Mouse (Mus musculus): Measurements from ENCODE around the gene Hist1h2bp.
"Not testable (repeated sequence)": the region's sequence is repeated elsewhere in the genome, so short reads cannot be mapped to it uniquely, and the experiment has no call there.

The Hist1h2bp gene

DNA sequence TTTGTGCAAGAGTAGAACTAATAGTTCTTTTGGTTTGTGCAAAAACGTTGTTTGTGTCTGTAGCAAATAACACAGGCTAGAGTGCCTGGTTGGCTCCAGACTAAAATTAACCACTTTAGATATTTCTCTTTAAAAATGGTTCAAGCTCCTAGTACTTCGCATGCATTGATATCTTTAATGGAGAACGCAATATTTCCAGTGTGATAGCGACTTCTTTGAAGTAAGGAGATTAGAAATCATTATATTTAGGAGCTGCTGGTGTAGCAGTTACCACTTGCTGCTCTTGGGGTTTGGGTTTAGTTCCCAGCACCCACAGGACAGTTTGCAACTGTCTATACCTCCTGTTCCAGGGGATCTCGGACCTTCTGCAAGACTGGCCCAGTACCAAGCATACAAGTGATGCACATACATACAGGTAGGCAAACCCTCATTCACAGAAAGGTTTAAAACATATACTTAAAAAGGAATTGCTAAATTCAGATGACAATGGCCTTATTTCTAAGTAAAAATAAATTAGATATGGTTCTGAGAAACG lies 6.2 kb upstream of the Hist1h2bp start:
- TF ChIP-seq GATA4 (IDR thresholded peaks at IDR 0.05; ENCODE audit: insufficient replicate concordance, low read length) = no peak

DNA sequence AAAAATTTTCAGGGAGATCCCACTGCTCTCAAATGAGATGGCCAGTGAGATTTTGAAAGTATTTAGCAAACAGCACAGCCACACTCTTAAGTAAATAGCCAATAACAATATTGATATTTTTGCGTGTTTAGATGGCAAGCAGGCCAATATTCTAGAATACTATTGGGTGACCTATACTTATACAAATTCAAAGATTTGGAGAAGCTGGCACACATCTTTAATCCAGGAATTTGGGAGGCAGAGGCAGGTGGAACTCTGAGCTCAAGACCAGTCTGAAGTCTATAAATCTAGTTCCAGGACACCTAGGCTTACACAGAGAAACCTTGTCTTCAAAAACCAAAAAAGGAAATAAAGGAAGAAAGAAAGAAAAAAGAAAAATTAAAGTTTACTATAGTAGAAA lies 5.6 kb upstream of the Hist1h2bp start:
- TF ChIP-seq GATA4 (IDR thresholded peaks at IDR 0.05; ENCODE audit: insufficient replicate concordance, low read length) = no peak

DNA sequence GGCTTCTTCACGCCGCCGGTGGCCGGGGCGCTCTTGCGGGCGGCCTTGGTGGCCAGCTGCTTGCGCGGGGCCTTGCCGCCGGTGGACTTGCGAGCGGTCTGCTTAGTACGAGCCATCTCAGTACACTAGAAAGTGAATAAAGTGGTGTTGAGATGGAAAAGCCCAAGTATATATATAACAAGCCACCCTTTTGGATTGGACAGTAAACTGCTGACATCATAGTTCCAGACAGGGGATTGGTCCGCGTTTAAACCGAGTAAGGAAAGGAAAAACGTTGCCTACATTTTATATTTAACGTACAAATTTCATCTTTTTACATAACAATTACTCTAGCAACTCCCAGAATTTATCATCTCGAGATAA lies 4.0 kb upstream of the Hist1h2bp start, which contains the start of gene Hist1h3i:
TSS of gene Hist1h3i (minus strand) at position 116 of the 363 bp plus-strand sequence.
- no peak for TF ChIP-seq GATA4 (IDR thresholded peaks at IDR 0.05; ENCODE audit: insufficient replicate concordance, low read length)

DNA sequence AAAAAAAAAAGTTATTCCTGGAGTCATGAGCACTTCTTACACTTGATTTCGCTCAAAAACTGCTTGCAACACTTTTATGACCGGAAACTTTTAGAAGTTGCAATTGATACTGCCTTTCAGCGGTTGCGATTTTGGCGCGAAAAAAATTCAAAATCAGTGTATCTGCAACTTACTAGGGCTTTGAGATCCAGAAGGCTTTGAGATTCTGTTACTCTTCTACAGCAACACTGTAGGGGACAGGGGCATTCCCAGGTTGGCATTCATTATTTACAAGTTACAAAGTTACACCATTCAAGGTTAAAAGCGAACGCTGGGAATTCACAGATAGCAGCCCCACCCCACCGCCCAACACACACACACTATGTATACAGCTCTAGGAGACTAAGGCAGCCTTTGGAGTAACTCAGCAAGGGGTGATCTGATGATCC lies 3.5 kb upstream of the Hist1h2bp start:
- no peak for TF ChIP-seq GATA4 (IDR thresholded peaks at IDR 0.05; ENCODE audit: insufficient replicate concordance, low read length)

DNA sequence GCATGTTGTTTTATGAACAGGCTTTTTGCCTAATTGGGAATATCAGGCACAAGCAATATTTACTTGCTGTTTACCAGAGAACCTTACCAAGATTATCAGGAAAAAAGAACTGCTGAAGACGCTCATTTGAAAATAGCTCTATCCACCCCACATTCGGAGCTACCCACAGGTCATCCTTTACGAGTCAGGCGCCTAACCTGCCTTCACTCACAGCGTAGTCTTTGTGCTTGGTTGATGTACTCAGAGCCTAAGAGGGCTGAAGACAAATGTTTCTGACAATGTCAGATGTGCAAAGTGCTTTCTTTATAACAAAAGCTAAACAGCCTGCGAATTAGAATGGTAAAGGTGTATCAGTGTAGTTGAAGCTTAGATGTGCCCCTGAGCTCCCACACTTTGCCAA lies 3.0 kb upstream of the Hist1h2bp start:
- no peak for TF ChIP-seq GATA4 (IDR thresholded peaks at IDR 0.05; ENCODE audit: insufficient replicate concordance, low read length)

DNA sequence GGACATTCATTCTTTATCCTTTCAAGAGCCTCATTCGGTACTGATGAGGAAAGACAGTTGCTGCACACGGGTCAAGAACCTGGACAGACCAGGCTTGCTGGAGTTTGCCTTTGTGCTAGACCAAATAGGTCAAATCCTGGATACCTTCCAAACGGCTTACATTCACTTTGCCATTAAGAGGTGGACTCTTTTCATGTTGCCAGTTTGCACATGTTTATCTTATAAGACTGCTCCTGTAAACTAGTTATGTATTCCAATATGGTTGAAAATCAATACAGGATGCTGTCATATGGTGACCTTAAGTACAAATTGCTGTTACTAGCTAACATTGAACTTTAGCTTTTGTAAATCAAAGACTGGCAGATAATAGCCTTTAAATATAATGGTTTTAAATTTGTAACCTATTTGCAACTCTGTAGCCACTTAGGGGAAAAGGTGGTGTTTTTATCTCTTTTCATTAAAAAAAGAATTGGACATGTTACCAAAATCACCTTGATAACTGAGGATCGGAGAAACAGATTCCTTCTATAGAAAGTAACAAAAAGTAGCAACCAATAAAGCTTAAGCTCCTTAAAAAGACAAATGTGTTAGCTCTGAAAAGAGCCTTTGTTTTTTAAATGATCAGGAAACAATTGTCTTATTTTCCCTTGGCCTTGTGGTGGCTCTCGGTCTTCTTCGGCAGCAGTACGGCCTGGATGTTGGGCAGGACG lies 917 bp upstream of the Hist1h2bp start:
- TF ChIP-seq GATA4 (IDR thresholded peaks at IDR 0.05; ENCODE audit: insufficient replicate concordance, low read length) = no peak

DNA sequence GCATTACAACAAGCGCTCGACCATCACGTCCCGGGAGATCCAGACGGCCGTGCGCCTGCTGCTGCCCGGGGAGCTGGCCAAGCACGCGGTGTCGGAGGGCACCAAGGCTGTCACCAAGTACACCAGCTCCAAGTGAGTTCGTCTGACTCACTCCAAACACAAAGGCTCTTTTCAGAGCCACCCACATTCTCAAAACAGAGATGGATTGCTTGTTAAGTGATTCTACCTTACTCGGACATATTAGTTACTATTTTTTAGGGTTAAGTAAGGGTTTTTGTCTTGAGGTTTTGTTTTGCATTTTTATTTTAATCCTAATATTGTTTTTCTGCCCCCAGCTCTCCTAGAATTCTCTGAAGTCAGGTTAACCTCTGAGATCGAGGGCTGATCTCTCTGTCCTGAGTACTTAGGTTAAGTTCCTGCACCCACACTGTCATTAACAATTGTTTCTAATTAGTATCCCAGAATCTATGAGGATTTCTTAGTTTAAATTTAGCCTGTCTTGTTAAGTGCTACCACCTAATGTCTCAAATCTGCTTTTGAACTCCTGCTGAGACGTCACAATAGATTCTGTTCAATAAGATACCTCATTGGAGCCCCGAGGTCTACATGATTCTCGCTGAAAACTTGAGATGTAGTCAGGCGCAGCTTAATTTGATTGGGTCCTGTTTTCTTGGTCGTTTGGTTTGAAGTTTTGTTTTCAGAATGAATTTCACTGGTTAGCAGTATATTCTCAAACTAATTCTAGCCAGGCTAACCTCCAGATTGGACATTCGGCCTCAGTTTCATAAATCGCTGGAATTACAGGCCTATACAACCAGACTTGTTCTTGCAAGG lies 716 bp downstream of the Hist1h2bp start:
- TF ChIP-seq GATA4 (IDR thresholded peaks at IDR 0.05; ENCODE audit: insufficient replicate concordance, low read length) = no peak

DNA sequence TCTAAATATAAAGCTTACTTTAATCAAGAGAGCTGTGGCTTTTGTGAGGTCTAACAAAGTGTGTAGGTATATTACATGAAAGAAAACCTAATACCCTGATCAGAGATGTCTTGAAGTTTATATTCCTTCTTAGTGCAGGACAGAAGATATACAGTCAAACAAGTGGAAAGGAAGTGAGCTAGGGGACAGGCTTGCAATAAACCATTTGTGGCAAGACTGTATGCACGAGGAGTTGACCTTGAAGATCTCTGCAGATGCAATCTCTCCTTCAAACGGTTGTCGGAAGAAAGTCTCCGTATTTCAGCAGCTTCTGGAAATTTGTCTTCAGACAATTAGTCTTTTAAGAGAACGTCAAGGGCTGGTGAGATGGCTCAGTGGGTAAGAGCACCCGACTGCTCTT lies 2.7 kb downstream of the Hist1h2bp start:
- TF ChIP-seq GATA4 (IDR thresholded peaks at IDR 0.05; ENCODE audit: insufficient replicate concordance, low read length) = no peak

DNA sequence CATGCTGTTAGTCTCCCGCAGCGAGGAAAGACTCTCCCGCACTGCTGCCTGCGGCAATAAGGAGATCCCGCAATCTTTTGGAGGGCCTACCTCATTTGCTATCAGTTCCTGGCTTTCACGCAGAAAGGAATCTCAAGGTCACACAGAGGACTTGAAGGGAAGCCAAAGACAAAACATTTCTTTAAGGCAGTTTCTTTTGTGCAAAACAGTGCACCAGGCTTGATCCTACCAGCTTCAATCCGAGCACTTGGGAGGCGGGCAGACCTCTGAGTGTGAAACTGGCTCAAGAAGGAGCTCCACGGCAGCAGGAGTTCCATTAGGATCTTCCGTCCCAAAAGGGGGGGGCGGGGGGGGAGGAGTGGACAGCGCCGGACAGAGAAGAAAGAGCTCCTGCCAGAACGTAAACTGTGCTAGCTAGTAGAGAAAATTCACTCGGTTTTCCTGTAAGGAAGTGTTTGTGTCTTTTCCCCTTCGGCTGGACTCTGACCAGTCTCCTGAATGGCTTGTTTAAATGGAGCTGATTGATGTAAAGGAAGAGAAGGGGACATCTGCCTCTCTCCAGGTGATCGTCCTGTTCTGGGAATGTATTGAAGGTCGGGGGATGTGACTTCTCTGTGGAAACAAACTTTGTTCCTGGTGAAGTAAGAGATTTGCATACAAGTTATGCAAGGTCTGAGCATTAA lies 3.5 kb downstream of the Hist1h2bp start:
- TF ChIP-seq GATA4 (IDR thresholded peaks at IDR 0.05; ENCODE audit: insufficient replicate concordance, low read length) = no peak

DNA sequence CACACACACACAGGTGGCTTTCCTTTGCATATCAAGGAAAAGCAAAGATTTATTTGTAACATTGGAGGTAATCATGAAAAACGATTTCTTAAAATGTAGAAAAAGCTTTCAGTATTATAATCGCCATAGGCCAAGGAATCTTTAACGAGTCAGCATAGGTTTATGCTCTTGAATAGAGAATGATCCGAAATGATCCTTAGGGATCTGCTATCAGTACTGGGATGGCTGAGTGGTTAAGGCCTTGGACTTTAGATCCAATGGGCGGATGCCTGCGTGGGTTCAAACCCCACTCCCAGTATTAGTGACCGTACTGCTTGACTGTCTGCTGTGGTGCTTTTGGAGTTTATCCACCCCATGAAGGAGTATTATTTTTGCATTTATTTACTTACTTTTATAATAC lies 8.3 kb downstream of the Hist1h2bp start:
- no peak for TF ChIP-seq GATA4 (IDR thresholded peaks at IDR 0.05; ENCODE audit: insufficient replicate concordance, low read length)

DNA sequence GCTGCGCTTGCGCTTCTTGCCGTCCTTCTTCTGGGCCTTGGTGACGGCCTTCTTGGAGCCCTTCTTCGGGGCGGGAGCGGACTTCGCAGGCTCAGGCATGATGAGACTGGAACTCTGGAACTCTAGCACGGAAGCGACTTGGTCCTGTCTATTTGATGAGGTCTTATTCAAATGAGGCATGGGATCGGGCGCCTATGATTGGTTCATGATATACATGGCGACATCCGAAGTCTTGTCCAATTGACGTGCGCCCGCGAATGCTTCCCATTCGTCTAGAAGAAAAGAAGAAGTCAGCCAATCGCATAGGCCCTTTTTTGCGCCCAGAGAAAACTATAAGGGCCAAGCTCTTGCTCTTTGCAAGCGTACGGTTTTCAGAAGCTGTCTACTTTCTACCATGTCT lies 22.8 kb downstream of the Hist1h2bp start, which contains the start of the genes Hist1h2bq and Hist1h2ao:
TSS of gene Hist1h2bq (minus strand) at position 125 of the 400 bp plus-strand sequence.
TSS of gene Hist1h2ao (plus strand) at position 393 of the 400 bp plus-strand sequence.
- not testable (repeated sequence) for TF ChIP-seq GATA4 (IDR thresholded peaks at IDR 0.05; ENCODE audit: insufficient replicate concordance, low read length)

DNA sequence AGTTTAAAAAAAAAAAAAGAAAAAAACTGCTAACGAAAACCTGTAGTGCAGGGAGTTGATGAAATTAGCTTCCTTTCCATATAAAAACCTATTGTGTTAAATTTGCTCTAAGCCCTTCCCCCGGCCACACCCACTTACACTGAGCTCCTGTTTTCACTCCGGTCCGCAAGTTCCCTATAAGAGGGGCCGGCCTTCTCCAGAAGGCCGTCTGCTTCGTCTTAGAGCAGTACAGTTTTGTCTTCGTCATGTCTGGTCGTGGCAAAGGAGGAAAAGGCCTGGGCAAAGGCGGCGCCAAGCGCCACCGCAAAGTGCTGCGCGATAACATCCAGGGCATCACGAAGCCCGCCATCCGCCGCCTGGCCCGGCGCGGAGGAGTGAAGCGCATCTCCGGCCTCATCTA lies 24.3 kb downstream of the Hist1h2bp start, which contains the start of gene Hist1h4m:
TSS of gene Hist1h4m (plus strand) at position 208 of the 400 bp plus-strand sequence.
- not testable (repeated sequence) for TF ChIP-seq GATA4 (IDR thresholded peaks at IDR 0.05; ENCODE audit: insufficient replicate concordance, low read length)

DNA sequence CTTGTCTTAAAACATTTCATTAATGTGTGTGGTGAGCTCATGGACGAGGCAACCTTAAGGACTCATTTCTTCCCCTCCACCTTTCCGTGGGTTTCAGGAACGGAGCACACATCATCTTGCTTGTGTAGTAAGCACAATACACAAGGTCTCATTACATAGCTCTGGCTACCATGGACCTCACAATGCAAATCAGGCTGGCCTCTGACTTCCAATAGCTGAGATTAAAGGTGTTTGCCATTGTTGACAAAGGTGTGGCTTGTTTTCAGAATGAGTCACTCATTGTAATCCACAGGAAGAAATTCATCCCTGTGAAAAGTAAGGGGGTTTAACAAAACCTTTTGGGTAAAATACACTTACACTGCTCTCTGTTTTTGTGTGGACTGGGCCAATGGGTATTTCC lies 41.2 kb downstream of the Hist1h2bp start:
- no peak for TF ChIP-seq GATA4 (IDR thresholded peaks at IDR 0.05; ENCODE audit: insufficient replicate concordance, low read length)

DNA sequence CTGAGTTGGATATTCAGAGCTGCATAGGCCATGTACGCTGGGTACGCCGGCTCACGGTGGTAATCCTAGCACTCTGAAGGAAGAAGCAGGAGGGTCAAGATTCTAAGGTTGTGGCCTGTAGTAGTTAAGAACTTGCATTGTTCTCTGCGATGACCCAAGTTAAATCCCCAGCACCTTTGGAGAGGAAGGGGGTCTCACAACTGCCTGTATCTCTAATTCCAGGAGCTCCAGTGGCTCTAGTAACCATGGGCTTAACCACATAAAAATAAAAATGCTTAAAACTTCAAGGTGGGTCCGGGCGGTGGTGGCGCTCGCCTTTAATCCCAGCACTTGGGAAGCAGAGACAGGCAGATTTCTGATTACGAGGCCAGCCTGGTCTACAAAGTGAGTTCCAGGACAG lies 43.1 kb downstream of the Hist1h2bp start:
- TF ChIP-seq GATA4 (IDR thresholded peaks at IDR 0.05; ENCODE audit: insufficient replicate concordance, low read length) = no peak
